Mouse (Mus musculus): ENCODE data around the gene Timm10b. TPM values are rescaled to one million over a fixed set of nuclear protein-coding genes. Genes with fewer than 3 reads are reported as not detected.

Timm10b gene
- polyA plus RNA-seq, 1 experiment from 2014 or later: 236 TPM

DNA sequence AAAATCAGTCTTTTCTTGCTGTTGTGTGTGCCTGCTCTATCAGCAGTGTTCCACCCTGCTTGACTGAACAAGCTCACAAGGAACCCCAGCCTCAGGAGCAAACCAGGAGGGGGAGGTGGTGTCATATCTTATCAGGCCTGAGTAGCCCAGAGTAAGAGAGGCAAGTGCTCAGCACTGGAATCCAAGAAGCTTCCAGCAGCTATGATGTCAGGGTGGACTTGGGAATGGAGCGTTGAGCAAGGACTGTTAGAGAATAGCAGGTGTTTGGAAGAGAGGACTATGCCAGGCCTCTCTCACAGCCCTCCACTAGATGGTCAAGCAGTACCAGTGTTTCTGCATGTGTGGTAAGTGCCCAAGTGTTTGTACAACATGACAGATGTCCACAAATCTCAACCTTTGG is 24.1 kb upstream of the Timm10b start:
- peaks cover 60% of the 10 kb centered on the region for H3K36me3 ChIP-seq (ENCODE audit: insufficient read depth, low read length)
- TF ChIP-seq EP300 (IDR thresholded peaks at IDR 0.05) (no peak; the same call in 1 of the 2 replicates), CTCF (IDR thresholded peaks at IDR 0.05) (peak; percentile 25)
- H3K4me1 ChIP-seq (ENCODE audit: insufficient read depth, low read depth, low read length): peaks cover 4% of the 10 kb centered on the region; the same call in 1 of the 2 replicates
- no peak overlapping the region for H3K4me2 ChIP-seq (replicated peaks; ENCODE audit: low read depth, low read length)
- WGBS: 53% methylated on average over 1 of the region's 1 CpGs
- peak; percentile 59 for DNase-seq (ENCODE audit: low spot score)
- H3K27ac ChIP-seq (ENCODE audit: low read length): peak overlapping the region; percentile 68
- H3K4me3 ChIP-seq (ENCODE audit: low read depth, low read length): no peak overlapping the region
- ATAC-seq: peak; percentile 52
- H3K9ac ChIP-seq (replicated peaks; ENCODE audit: low read depth): no peak overlapping the region
- H3K9me3 ChIP-seq (ENCODE audit: low read length): no peaks in the 10 kb centered on the region
- no peaks in the 10 kb centered on the region for H3K27me3 ChIP-seq (replicated peaks; ENCODE audit: insufficient read depth, low read length)

DNA sequence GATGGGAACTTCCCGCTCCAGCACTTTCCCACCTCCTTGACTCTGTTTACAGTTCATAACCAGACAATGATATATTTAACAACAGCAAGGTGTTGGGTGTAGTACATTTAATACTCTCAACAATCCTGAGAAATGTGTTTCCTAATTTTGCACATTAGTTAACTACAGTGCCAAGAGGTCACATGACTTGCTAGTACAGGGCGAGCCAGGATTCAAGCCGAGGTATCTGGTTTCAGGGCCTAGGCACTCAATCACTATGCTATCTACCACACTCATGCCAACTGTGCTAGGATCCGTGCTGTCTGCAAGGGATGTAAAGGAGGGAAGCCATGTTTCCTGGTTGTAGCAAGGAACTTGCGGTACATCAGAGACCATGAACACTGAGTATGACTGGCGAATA is 23.3 kb upstream of the Timm10b start:
- Histone ChIP-seq H3K4me3 (ENCODE audit: low read depth, low read length) (no peak overlapping the region), H3K27ac (ENCODE audit: low read length) (peak overlapping the region; percentile 68), H3K9me3 (ENCODE audit: low read length) (no peaks in the 10 kb centered on the region), H3K36me3 (ENCODE audit: insufficient read depth, low read length) (peaks cover 52% of the 10 kb centered on the region), H3K4me2 (replicated peaks; ENCODE audit: low read depth, low read length) (no peak overlapping the region), H3K4me1 (ENCODE audit: insufficient read depth, low read depth, low read length) (peaks cover 7% of the 10 kb centered on the region; the same call in 1 of the 2 replicates), H3K27me3 (replicated peaks; ENCODE audit: insufficient read depth, low read length) (no peaks in the 10 kb centered on the region), H3K9ac (replicated peaks; ENCODE audit: low read depth) (no peak overlapping the region)
- ATAC-seq: no peak
- TF ChIP-seq CTCF (IDR thresholded peaks at IDR 0.05): no peak
- no peak for TF ChIP-seq EP300 (IDR thresholded peaks at IDR 0.05)
- WGBS: 62% methylated on average over 6 of the region's 6 CpGs
- DNase-seq (ENCODE audit: low spot score): no peak

DNA sequence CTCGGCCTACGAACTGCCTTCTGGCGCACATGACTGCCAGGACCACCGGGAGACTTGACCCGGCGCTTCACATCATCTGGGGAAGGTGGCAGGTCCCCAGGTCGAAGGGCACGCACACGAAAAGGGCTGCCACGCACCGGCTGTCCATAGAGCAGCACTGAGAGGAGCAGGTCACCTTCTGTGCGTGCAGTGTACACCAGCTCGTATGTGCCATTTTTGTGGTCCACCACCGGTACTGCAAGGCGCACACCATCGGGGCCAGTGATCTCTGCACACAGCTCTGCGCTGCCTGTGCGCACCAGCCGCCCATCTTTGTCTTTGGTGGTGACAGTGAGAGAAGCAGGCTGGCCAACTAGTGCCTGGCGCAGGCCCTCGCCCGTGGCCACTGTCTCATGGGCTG is 22.0 kb upstream of the Timm10b start:
- no peak overlapping the region for H3K9ac ChIP-seq (replicated peaks; ENCODE audit: low read depth)
- no peak overlapping the region for H3K27ac ChIP-seq (ENCODE audit: low read length)
- no peak overlapping the region for H3K4me3 ChIP-seq (ENCODE audit: low read depth, low read length)
- H3K4me2 ChIP-seq (replicated peaks; ENCODE audit: low read depth, low read length): no peak overlapping the region
- H3K4me1 ChIP-seq (ENCODE audit: insufficient read depth, low read depth, low read length): peaks cover 7% of the 10 kb centered on the region; the same call in 1 of the 2 replicates
- DNase-seq (ENCODE audit: low spot score) (no peak), ATAC-seq (no peak)
- no peaks in the 10 kb centered on the region for H3K27me3 ChIP-seq (replicated peaks; ENCODE audit: insufficient read depth, low read length)
- no peak for TF ChIP-seq EP300 (IDR thresholded peaks at IDR 0.05)
- TF ChIP-seq CTCF (IDR thresholded peaks at IDR 0.05): no peak
- H3K9me3 ChIP-seq (ENCODE audit: low read length): no peaks in the 10 kb centered on the region
- 95% methylated on average over 22 of the region's 22 CpGs for WGBS
- peaks cover 48% of the 10 kb centered on the region for H3K36me3 ChIP-seq (ENCODE audit: insufficient read depth, low read length)

DNA sequence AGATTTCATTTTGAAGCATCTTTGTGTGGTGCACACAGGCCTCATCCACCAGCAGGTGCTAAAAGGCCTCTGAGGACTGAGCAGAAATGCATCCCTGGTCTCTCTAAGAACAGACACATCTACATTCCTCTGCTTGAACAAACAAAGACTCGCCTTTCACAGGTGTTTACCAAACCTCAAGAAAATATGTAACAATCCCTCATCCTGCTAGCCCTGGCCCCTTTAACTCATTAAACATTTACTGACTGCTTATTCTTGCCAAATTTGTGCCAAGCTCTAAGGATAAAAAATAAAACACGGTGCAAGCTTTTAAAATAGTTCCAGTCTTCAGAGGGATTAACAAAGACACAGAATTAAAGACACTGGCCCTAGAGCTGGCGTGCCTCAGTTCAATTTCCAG is 20.2 kb upstream of the Timm10b start:
- no peaks in the 10 kb centered on the region for H3K27me3 ChIP-seq (replicated peaks; ENCODE audit: insufficient read depth, low read length)
- H3K36me3 ChIP-seq (ENCODE audit: insufficient read depth, low read length): peaks cover 40% of the 10 kb centered on the region
- TF ChIP-seq CTCF (IDR thresholded peaks at IDR 0.05) (peak; percentile 36; the same call in 1 of the 2 replicates), EP300 (IDR thresholded peaks at IDR 0.05) (peak; percentile 89)
- DNase-seq (ENCODE audit: low spot score) (peak; percentile 73), ATAC-seq (peak; percentile 43)
- peak overlapping the region; percentile 86 for H3K27ac ChIP-seq (ENCODE audit: low read length)
- H3K9me3 ChIP-seq (ENCODE audit: low read length): no peaks in the 10 kb centered on the region
- peaks cover 7% of the 10 kb centered on the region; the same call in 1 of the 2 replicates for H3K4me1 ChIP-seq (ENCODE audit: insufficient read depth, low read depth, low read length)
- H3K4me2 ChIP-seq (replicated peaks; ENCODE audit: low read depth, low read length): no peak overlapping the region
- WGBS: 49% methylated on average over 3 of the region's 3 CpGs
- H3K4me3 ChIP-seq (ENCODE audit: low read depth, low read length): no peak overlapping the region
- H3K9ac ChIP-seq (replicated peaks; ENCODE audit: low read depth): no peak overlapping the region

DNA sequence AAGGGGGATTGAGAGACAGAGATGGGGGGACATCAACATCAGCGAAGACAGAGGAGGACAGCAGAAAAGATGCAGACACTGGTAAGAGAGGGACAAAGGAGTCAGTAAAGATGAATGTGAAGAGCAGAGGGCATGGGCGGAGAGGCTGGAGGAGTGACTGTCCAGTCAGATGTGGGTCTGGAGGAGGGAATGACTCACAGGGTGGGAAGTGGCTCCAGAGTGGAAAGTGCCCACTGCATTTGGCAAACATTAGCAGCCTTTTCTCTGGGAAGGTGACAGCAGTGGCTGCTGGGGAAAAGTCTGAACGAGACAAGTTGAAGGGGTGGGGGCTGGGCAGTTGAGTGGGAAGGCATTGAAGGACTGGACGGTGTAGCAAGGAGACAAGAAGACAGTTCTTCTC is 18.8 kb upstream of the Timm10b start:
- Histone ChIP-seq H3K9me3 (ENCODE audit: low read length) (no peaks in the 10 kb centered on the region), H3K27ac (ENCODE audit: low read length) (peak overlapping the region; percentile 96), H3K4me1 (ENCODE audit: insufficient read depth, low read depth, low read length) (peaks cover 10% of the 10 kb centered on the region), H3K4me2 (replicated peaks; ENCODE audit: low read depth, low read length) (peak overlapping the region; percentile 17; the same call in 1 of the 2 replicates), H3K4me3 (ENCODE audit: low read depth, low read length) (no peak overlapping the region), H3K27me3 (replicated peaks; ENCODE audit: insufficient read depth, low read length) (no peaks in the 10 kb centered on the region), H3K9ac (replicated peaks; ENCODE audit: low read depth) (no peak overlapping the region), H3K36me3 (ENCODE audit: insufficient read depth, low read length) (peaks cover 26% of the 10 kb centered on the region)
- TF ChIP-seq CTCF (IDR thresholded peaks at IDR 0.05) (no peak), EP300 (IDR thresholded peaks at IDR 0.05) (peak; percentile 81)
- ATAC-seq (peak; percentile 82), DNase-seq (ENCODE audit: low spot score) (peak; percentile 91)
- WGBS: 58% methylated on average over 4 of the region's 4 CpGs

DNA sequence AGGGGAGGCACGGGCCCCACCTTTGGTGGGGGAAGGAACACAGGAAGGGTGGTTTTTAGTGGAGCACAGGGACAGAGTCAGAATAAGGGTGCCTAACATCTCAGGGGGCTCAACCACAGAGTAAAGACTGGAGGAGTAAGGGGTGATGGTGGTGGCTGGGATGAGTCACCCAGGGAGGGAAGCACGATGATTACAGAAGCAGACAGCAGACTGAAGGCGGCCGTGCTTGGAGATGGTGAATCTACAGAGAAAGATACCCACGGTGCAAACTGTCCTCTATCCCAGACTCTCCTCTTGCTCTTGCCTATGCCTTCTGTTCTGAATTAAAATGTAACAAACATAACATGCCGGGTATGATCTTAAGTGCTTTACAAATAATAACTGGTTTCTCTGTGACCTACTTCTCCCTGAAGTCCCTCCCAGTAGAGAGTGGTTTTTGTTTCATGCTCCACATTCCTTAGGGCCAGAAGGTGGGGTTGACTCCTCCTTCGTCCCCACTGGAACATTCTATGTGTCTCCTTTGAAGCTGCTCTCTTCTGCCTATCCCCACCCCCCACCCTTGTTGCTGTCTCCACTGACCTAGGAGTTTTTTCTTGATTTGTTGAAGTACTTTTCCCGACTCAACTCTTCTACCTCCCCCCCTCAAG is 18.1 kb upstream of the Timm10b start:
- ATAC-seq: peak; percentile 85
- H3K36me3 ChIP-seq (ENCODE audit: insufficient read depth, low read length): peaks cover 25% of the 10 kb centered on the region
- peak; percentile 97 for TF ChIP-seq EP300 (IDR thresholded peaks at IDR 0.05)
- no peak for TF ChIP-seq CTCF (IDR thresholded peaks at IDR 0.05)
- no peaks in the 10 kb centered on the region for H3K27me3 ChIP-seq (replicated peaks; ENCODE audit: insufficient read depth, low read length)
- peak overlapping the region; percentile 17 for H3K4me2 ChIP-seq (replicated peaks; ENCODE audit: low read depth, low read length)
- H3K9ac ChIP-seq (replicated peaks; ENCODE audit: low read depth): no peak overlapping the region
- peak; percentile 93 for DNase-seq (ENCODE audit: low spot score)
- peaks cover 10% of the 10 kb centered on the region for H3K4me1 ChIP-seq (ENCODE audit: insufficient read depth, low read depth, low read length)
- peak overlapping the region; percentile 96 for H3K27ac ChIP-seq (ENCODE audit: low read length)
- 44% methylated on average over 8 of the region's 8 CpGs for WGBS
- H3K9me3 ChIP-seq (ENCODE audit: low read length): no peaks in the 10 kb centered on the region
- H3K4me3 ChIP-seq (ENCODE audit: low read depth, low read length): no peak overlapping the region
